Mouse (Mus musculus) thymus, adult 2 months (tissue): ENCODE data around the gene Gm21969. TPM values are rescaled to one million over a fixed set of nuclear protein-coding genes. Genes with fewer than 3 reads are reported as not detected.
A peak's percentile ranks its signal among the peaks of the same experiment; 100 is the strongest.

Experiments
- DNase-seq: peaks from one replicate; pipeline ENCODE4 v3.0.0; 2021
- H3K27ac ChIP-seq: fragments of 200-500 bp; 2 replicates; pipeline ENCODE4 v1.5.1; 2012; ENCODE audit warnings: low read length, control low read depth; ENCODE audit not compliant: control insufficient read depth, insufficient read depth
- H3K27me3 ChIP-seq: fragments of 200-500 bp; 2 replicates; pipeline ENCODE4 v1.6.1; 2012; ENCODE audit warnings: mild to moderate bottlenecking, low read length, moderate library complexity, mixed read lengths; ENCODE audit not compliant: control insufficient read depth, insufficient read depth
- H3K36me3 ChIP-seq: fragments of 200-500 bp; 2 replicates; pipeline ENCODE4 v1.6.1; 2012; ENCODE audit warnings: mild to moderate bottlenecking, low read length, moderate library complexity; ENCODE audit not compliant: control insufficient read depth, insufficient read depth
- H3K4me1 ChIP-seq: fragments of 200-500 bp; replicated peaks from 2 replicates; pipeline ENCODE4 v1.6.1; 2012; ENCODE audit warnings: low read length; ENCODE audit not compliant: control insufficient read depth, insufficient read depth
- H3K4me3 ChIP-seq: fragments of 200-500 bp; 2 replicates; pipeline ENCODE4 v1.5.1; 2012; ENCODE audit warnings: mild to moderate bottlenecking, low read length, control low read depth, moderate library complexity; ENCODE audit not compliant: control insufficient read depth, insufficient read depth
- CTCF ChIP-seq: fragments of 200-500 bp; IDR thresholded peaks from 2 replicates; pipeline ENCODE4 v1.5.1; 2012; ENCODE audit warnings: mild to moderate bottlenecking, control low read depth, low read length, moderate library complexity, borderline replicate concordance; ENCODE audit not compliant: control insufficient read depth, poor library complexity, insufficient read depth; ENCODE audit errors: extremely low read depth
- POLR2A ChIP-seq: fragments of 200-500 bp; IDR thresholded peaks from 2 replicates; pipeline ENCODE4 v1.6.1; 2012; ENCODE audit warnings: mild to moderate bottlenecking, low read length, control low read depth, moderate library complexity; ENCODE audit not compliant: control insufficient read depth, poor library complexity, insufficient read depth; ENCODE audit errors: extremely low read depth
- WGBS: fragments of 180-500 bp; shearing (Covaris S2); methylation state at CpG from one replicate; pipeline ENCODE4 v1.1.7; 2018; 5-methylcytosine and 5-hydroxymethylcytosine counted together
- polyA plus RNA-seq: library from polyadenylated mRNA; depleted of rRNA; stranded (reverse); fragments of >200 nt; gene quantifications from 2 replicates; pipeline ENCODE4 v1.2.3, GENCODE M21; 2012; rRNA removed

Gm21969 gene
- 0.04 TPM in 1 of 2 replicates, not detected in the other for polyA plus RNA-seq

DNA sequence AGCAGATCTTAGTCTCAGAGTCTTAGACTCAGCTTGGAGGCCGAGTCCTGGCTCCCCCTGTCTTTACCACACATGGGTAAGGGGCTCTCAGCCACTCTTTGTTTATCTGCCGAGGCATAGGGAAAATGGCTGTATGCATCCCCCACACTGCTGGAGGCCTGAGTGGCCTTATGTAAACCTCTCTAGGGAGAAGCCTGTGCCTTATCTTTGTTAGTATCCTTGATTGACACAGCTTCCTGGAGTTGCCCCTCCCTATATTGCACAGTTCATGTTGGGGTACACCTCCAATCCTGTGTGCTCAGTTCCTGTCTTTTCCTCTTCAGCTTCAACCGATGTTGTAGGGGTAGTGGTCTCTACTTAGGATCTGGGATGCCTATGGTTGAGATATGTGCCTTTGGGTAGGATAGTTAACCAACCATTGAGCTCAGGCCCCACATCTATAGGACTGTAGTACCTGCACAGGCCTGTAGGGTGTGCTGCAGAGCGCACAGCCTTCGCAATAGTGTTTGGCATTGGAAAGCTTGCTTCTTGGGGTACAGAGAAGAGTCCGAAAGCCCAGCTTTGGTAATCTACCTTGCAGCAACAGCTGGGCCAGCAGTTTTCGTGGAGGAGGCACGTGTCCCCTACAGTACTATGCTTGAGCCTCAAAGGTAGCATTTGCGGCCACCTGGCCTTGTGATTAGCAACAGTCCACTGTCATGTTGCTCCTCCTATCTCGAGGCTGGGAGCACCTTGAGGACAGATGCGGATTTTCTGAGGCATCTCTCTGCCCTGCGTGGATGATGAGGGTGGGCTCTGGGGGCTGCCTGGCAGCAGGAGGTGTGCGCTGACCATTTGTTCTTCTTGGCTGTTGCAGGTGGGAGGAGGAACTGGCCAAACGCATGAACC is at the start of gene Gm21969:
Gm21969 (plus strand) TSS at position 830 of the 888 bp plus-strand sequence.
- WGBS, result 57% methylated on average over 14 of the region's 14 CpGs
- no peaks in the 10 kb centered on the region for H3K27me3 ChIP-seq
- H3K4me1 ChIP-seq, result peaks cover 61% of the 10 kb centered on the region
- H3K27ac ChIP-seq, result no peak within 1 kb of the TSS
- no peaks in the 10 kb centered on the region for H3K36me3 ChIP-seq
- no peak for TF ChIP-seq POLR2A
- peak; percentile 53; the same call in 1 of the 2 replicates for TF ChIP-seq CTCF
- peak; percentile 79 for DNase-seq
- H3K4me3 ChIP-seq, result no peak within 1 kb of the TSS

DNA sequence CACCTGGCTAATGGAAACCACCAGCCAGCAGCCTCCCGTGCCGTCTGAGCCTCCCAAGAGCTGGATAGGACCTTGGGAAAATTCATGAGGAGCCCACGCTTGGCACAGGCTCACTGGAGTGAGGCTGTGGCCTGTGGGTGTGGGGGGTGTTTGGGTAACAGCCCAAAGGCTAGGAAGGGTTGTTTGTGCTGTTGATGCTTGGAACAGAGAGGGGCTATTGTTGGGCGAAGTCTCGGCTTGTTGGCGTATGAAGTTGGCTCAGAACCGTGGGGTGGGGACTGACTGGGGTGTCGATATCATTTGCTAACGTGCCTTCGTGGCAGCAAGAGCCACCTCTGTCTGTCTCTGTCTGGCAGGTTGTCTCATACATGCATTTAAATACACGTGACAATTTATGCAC is 47.8 kb upstream of the Gm21969 start:
- no peak for DNase-seq
- no peaks in the 10 kb centered on the region for H3K27me3 ChIP-seq
- no peaks in the 10 kb centered on the region for H3K36me3 ChIP-seq
- H3K27ac ChIP-seq, result no peak overlapping the region
- H3K4me1 ChIP-seq, result no peaks in the 10 kb centered on the region
- H3K4me3 ChIP-seq, result no peak overlapping the region
- 95% methylated on average over 11 of the region's 11 CpGs for WGBS
- no peak for TF ChIP-seq CTCF

DNA sequence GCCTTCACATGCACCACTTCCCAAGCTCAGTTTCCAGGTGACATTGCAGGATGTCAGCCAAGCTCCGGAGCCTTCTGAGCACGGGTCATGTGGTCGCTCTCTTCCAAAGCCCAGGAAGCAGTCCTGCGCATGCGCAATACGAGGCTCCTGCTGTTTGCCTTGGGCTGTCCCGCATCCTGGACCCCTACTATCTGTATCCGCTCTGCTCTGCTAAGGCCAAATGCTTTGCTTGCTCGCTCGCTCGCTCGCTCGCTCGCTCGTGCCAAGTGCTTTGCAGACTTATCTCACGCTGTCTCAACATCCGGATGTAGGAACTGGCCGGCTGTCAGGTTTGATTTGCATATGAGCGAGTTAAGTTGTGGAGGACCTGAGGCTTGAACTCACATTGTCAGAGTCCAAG is 47.0 kb upstream of the Gm21969 start:
- no peak for DNase-seq
- Histone ChIP-seq H3K27me3 (no peaks in the 10 kb centered on the region), H3K4me3 (no peak overlapping the region), H3K4me1 (no peaks in the 10 kb centered on the region), H3K27ac (no peak overlapping the region), H3K36me3 (no peaks in the 10 kb centered on the region)
- TF ChIP-seq POLR2A, result no peak
- no peak for TF ChIP-seq CTCF
- WGBS, result 70% methylated on average over 19 of the region's 19 CpGs

DNA sequence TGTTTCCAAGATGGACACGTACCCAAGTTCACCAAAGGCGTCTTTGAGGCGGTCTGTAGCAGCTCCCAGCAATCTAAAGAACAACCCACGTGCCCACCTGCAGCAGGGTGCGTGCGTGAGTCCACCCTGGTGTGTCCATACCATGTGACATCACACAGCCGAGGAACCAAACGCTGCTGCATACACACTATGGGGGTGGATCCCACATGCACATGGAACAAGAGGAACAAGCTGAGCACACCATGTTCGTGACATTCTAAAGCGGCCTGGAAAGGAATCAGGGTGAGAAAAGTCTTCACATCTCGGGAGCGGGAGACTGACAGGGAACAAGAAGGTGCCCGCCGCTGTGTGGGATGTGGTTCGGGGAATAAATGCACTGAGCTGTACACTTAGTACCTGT is 34.6 kb upstream of the Gm21969 start:
- Histone ChIP-seq H3K27me3 (no peaks in the 10 kb centered on the region; the same call in 1 of the 2 replicates), H3K4me3 (no peak overlapping the region), H3K36me3 (no peaks in the 10 kb centered on the region), H3K4me1 (0 out of 2 replicates have a peak, but pooled peaks cover 4% of the 10 kb centered on the region), H3K27ac (no peak overlapping the region)
- TF ChIP-seq CTCF, result no peak
- no peak for TF ChIP-seq POLR2A
- 84% methylated on average over 15 of the region's 15 CpGs for WGBS
- DNase-seq, result no peak

DNA sequence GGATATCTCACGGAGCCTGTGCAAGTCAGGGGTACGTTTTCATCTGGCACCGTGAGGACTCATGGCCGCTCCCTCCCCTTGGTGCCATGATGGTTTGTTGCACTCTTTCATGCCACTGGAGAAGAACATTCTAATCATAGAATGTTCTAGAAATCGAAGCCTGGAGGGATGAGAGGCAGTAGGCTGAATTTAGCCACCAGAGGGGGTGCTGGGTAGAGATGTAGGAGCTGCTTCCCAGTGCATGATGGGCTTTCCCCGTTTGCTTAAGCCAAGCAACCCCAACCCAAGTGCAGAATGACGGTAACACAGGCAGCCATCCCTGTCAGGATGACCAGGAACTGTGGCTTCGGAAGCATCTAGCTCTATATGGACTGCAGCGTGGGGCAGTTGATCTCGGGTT is 32.2 kb upstream of the Gm21969 start:
- TF ChIP-seq CTCF, result no peak
- TF ChIP-seq POLR2A, result no peak
- Histone ChIP-seq H3K4me3 (no peak overlapping the region), H3K36me3 (no peaks in the 10 kb centered on the region), H3K4me1 (peaks cover 17% of the 10 kb centered on the region), H3K27me3 (peaks cover 5% of the 10 kb centered on the region; the same call in 1 of the 2 replicates), H3K27ac (no peak overlapping the region)
- DNase-seq, result peak; percentile 43
- 63% methylated on average over 10 of the region's 10 CpGs for WGBS

DNA sequence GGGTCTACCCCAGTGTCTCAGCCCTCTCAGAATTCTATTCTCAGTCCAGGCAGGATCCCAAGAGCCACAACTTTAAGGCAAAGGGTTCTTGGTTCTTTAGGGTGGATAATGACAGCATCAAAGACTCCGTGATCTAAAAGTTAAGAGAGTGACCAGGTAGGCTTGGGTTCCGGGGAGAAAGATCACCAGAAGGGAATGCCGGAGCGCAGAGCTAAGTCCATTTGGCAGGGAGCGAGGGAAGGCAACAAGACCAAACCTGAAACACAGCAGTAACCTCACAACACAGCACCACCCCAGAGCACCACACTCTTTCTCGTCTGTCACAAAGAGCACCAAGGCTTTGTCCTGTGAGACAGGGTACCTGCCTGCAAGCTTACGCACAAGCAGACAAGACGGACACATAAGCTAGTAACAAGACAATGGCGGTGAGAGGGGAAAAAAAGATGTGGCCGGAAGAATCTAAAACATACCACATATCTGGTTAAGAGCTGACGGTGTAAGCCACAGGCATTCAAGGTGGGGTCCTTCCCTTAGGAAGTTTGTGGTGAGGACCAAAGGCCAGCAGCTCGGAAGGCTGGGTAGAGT is 30.0 kb upstream of the Gm21969 start:
- Histone ChIP-seq H3K27me3 (peaks cover 6% of the 10 kb centered on the region; the same call in 1 of the 2 replicates), H3K4me1 (peaks cover 18% of the 10 kb centered on the region), H3K36me3 (no peaks in the 10 kb centered on the region), H3K4me3 (no peak overlapping the region), H3K27ac (no peak overlapping the region)
- no peak for TF ChIP-seq POLR2A
- TF ChIP-seq CTCF, result no peak
- no peak for DNase-seq
- 66% methylated on average over 12 of the region's 12 CpGs for WGBS
